13 mouse cellular contexts compared by ENCODE assay signal in the genomic region with DNA sequence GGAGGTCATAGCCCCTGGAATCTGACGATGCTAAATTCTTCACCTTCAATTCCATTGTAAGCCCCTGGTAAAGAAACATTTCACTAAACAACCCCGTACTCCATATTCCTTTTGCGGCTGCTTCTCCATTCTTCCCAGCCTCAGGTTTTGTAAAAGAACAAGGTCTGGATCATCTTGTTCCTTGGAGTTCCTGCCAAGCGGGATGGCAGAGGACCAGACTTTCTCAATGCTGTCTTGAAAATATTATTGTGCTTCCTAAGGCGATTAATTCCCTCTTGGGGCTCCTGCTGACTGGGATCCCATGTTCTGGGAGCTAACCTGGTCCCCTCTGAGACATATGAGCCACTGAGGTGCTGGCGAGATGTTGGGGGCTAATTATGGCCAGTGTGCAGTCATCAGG. TPM values are rescaled to one million over a fixed set of nuclear protein-coding genes. Genes with fewer than 3 reads are reported as not detected.
DNase-seq lines count a peak whose midpoint lies in the region; ATAC-seq and TF ChIP-seq lines count a peak whose summit lies in the region.
"Had no signal": no experiment of that assay in that cellular context is flagged by ENCODE, and none has a peak within 500 bp of the region (broad histone marks: within the 10 kb centered on the region; RNA-seq: fewer than 3 reads in every experiment).

No protein-coding gene starts in this region.

- no peak for TF ChIP-seq POLR2A in testis, adult 2 months (IDR thresholded peaks at IDR 0.05; ENCODE audit: control insufficient read depth, low read depth, low read length)

- no peaks in the 10 kb centered on the region for H3K36me3 ChIP-seq in testis, adult 2 months (ENCODE audit: control insufficient read depth, insufficient read depth, low read length)
- H3K36me3 ChIP-seq: kidney, embryonic 15.5 days had no signal

- DNase-seq in urinary bladder, postnatal 14 days (ENCODE audit: low spot score), result peak; percentile 57
- DNase-seq in urinary bladder, adult 18-20 months (ENCODE audit: low spot score in 2 of 2), result no peak
- DNase-seq in gastrocnemius, adult 8-10 months (ENCODE audit: low spot score in 2 of 2), result peak; percentile 25 to 69
- peak; percentile 51 to 54 for DNase-seq in layer of hippocampus, postnatal 36 days
- no peak for DNase-seq in thymus, adult 18-20 months
- no peak for DNase-seq in heart, postnatal 14 days
- DNase-seq: retina, postnatal 1 day had no signal

- peak overlapping the region; percentile 61 for H3K27ac ChIP-seq in testis, adult 2 months (ENCODE audit: control insufficient read depth, insufficient read depth, low read depth, low read length)
- H3K27ac ChIP-seq: kidney, embryonic 15.5 days; liver, embryonic 14.5 days had no signal

- H3K4me3 ChIP-seq in testis, adult 2 months (ENCODE audit: control insufficient read depth, low read depth, low read length), result no peak overlapping the region
- H3K4me3 ChIP-seq: kidney, embryonic 15.5 days had no signal

- TF ChIP-seq CTCF in testis, adult 2 months (IDR thresholded peaks at IDR 0.05; ENCODE audit: control insufficient read depth, insufficient read depth, insufficient replicate concordance, low read depth, low read length), result no peak

- H3K27me3 ChIP-seq in testis, adult 2 months (ENCODE audit: control insufficient read depth, insufficient read depth, low read length), result no peaks in the 10 kb centered on the region
- H3K27me3 ChIP-seq: kidney, embryonic 15.5 days had no signal

- intact Hi-C loops in heart, postnatal 14 days (cut with DNase I), result no loop called here

- H3K4me1 ChIP-seq in testis, adult 2 months (ENCODE audit: control insufficient read depth, insufficient read depth, low read length), result no peaks in the 10 kb centered on the region
- H3K4me1 ChIP-seq: kidney, embryonic 15.5 days had no signal

- no peak for ATAC-seq in activated CD4-positive, CD25-positive, alpha-beta regulatory T cell, adult 4 months
- ATAC-seq: forebrain, embryonic 14.5 days had no signal

RNA-seq across cellular contexts. Expression of a gene that starts 37.1 kb away (rescaled TPM):
- 10 to 100 TPM; 35.3 to 47.3 (median 40.4) TPM for total RNA-seq in gastrocnemius, adult 8-10 months (2022)
- 10 to 100 TPM; 57.7 to 57.8 TPM for total RNA-seq in layer of hippocampus, postnatal 36 days (2021)
- 196 and 222 TPM in 2 replicates for polyA plus RNA-seq in testis, adult 2 months (2012; rRNA removed)
- 1 to 10 TPM; 5.9 to 7.6 TPM for polyA plus RNA-seq in activated CD4-positive, CD25-positive, alpha-beta regulatory T cell, adult 4 months (2017; shearing (Covaris generic))
- 10 to 100 TPM; 61.0 to 65.4 TPM for total RNA-seq in heart, postnatal 14 days (2021)

RNA-seq across cellular contexts. Expression of a gene that starts 39.9 kb away (rescaled TPM):
- total RNA-seq in gastrocnemius, adult 8-10 months (2022), result under 1 TPM in 1 of 4 experiments, not detected in 3; 0.11 TPM
- total RNA-seq in layer of hippocampus, postnatal 36 days (2021), result under 1 TPM in 1 of 2 experiments, not detected in 1; 0.91 TPM
- 0.07 and 0.34 TPM in 2 replicates for polyA plus RNA-seq in testis, adult 2 months (2012; rRNA removed)
- not detected for polyA plus RNA-seq in activated CD4-positive, CD25-positive, alpha-beta regulatory T cell, adult 4 months (2017; shearing (Covaris generic))
- total RNA-seq in heart, postnatal 14 days (2021), result under 1 TPM; 0.41 to 0.72 TPM
- total RNA-seq: monocyte, adult 5-6 weeks had no signal
- polyA plus RNA-seq: forebrain, embryonic 14.5 days; kidney, embryonic 15.5 days had no signal

Comparison
In these comparisons a context has a peak if more than half of its experiments do, and no peak if none do; other contexts are left out.
1. DNase-seq: peak in urinary bladder, postnatal 14 days (single experiment), gastrocnemius, adult 8-10 months (2 of 2) and layer of hippocampus, postnatal 36 days (2 of 2); none in urinary bladder, adult 18-20 months (0 of 2), thymus, adult 18-20 months (0 of 2) and heart, postnatal 14 days (0 of 2).